Mouse (Mus musculus) MEL (cell line): Measurements from ENCODE around the gene Arid1b. TPM values are rescaled to one million over a fixed set of nuclear protein-coding genes. Genes with fewer than 3 reads are reported as not detected.

Source experiments
- DNase-seq: peaks from one replicate; pipeline ENCODE4 v3.0.0; 2011; ENCODE audit warnings: low read depth, low spot score
- H3K27ac ChIP-seq: 2 replicates; pipeline ENCODE4 v1.5.1; 2012; ENCODE audit warnings: low read depth, mild to moderate bottlenecking, control low read depth, low read length, moderate library complexity; ENCODE audit not compliant: control insufficient read depth
- H3K27me3 ChIP-seq, 2 experiments: fragments of 150-350 bp in 1 of 2; sonication (generic) in 1 of 2; 2 replicates each; pipeline ENCODE4 v1.6.1; 2012; ENCODE audit warnings: low read length in 2 of 2, mild to moderate bottlenecking in 2 of 2, improper control_type of control experiment in 1 of 2, moderate library complexity in 1 of 2; ENCODE audit not compliant: insufficient read depth in 2 of 2, control insufficient read depth in 1 of 2
- H3K36me3 ChIP-seq, 2 experiments: 2 replicates each; pipeline ENCODE4 v1.6.1; 2012 to 2014; ENCODE audit warnings: low read length in 2 of 2, improper control_type of control experiment in 1 of 2, inconsistent platforms in 1 of 2, mild to moderate bottlenecking in 1 of 2; ENCODE audit not compliant: insufficient read depth in 2 of 2, control insufficient read depth in 1 of 2
- H3K4me1 ChIP-seq, 2 experiments: fragments of 150-350 bp in 1 of 2; sonication (generic) in 1 of 2; 2 replicates each; pipeline ENCODE4 v1.6.1; 2012; ENCODE audit warnings: low read length in 2 of 2, improper control_type of control experiment in 1 of 2, mild to moderate bottlenecking in 1 of 2; ENCODE audit not compliant: insufficient read depth in 2 of 2, control insufficient read depth in 1 of 2
- H3K4me3 ChIP-seq, 2 experiments: fragments of 150-350 bp in 1 of 2; sonication (generic) in 1 of 2; 2 replicates each; pipeline ENCODE4 v1.5.1; 2012; ENCODE audit warnings: low read depth in 2 of 2, low read length in 2 of 2, mild to moderate bottlenecking in 2 of 2, moderate library complexity in 2 of 2, control low read depth in 1 of 2, improper control_type of control experiment in 1 of 2; ENCODE audit not compliant: control insufficient read depth in 1 of 2, insufficient read depth in 1 of 2
- H3K79me2 ChIP-seq: 2 replicates; pipeline ENCODE4 v1.6.1; 2012; ENCODE audit warnings: mild to moderate bottlenecking, low read length, moderate library complexity; ENCODE audit not compliant: control insufficient read depth, poor library complexity, insufficient read depth
- H3K9ac ChIP-seq: 2 replicates; pipeline ENCODE4 v1.6.1; 2012; ENCODE audit warnings: low read depth, mild to moderate bottlenecking, control low read depth, low read length, moderate library complexity; ENCODE audit not compliant: control insufficient read depth, poor library complexity, severe bottlenecking
- H3K9me3 ChIP-seq: fragments of 150-350 bp; sonication (generic); replicated peaks from 2 replicates; pipeline ENCODE4 v1.6.1; 2012; ENCODE audit warnings: mild to moderate bottlenecking, low read length, improper control_type of control experiment, moderate library complexity; ENCODE audit not compliant: insufficient read depth
- BHLHE40 ChIP-seq: IDR thresholded peaks from 2 replicates; pipeline ENCODE4 v1.6.1; 2012; ENCODE audit warnings: low read depth, mild to moderate bottlenecking, inconsistent platforms, low read length, improper control_type of control experiment, borderline replicate concordance
- CHD2 ChIP-seq: IDR thresholded peaks from 2 replicates; pipeline ENCODE4 v1.6.1; 2011; ENCODE audit warnings: low read length, improper control_type of control experiment
- EP300 ChIP-seq, 2 experiments: IDR thresholded peaks; 2 replicates each; pipeline ENCODE4 v1.6.1; 2011; ENCODE audit warnings: improper control_type of control experiment in 2 of 2, low read length in 2 of 2, low read depth in 1 of 2, mild to moderate bottlenecking in 1 of 2
- GABPA ChIP-seq: IDR thresholded peaks from 2 replicates; pipeline ENCODE4 v1.6.1; 2012; ENCODE audit warnings: low read depth, mild to moderate bottlenecking, inconsistent platforms, low read length, improper control_type of control experiment, moderate library complexity
- KAT2A ChIP-seq: conservative IDR thresholded peaks from 2 replicates; pipeline ENCODE4 v1.6.1; 2012; ENCODE audit warnings: low read depth, low read length, improper control_type of control experiment, inconsistent platforms
- MAX ChIP-seq: IDR thresholded peaks from 2 replicates; pipeline ENCODE4 v1.6.1; 2011; ENCODE audit warnings: low read length, improper control_type of control experiment
- MEF2A ChIP-seq: IDR thresholded peaks from 2 replicates; pipeline ENCODE4 v1.6.1; 2014; ENCODE audit warnings: low read depth, mild to moderate bottlenecking, inconsistent platforms, low read length, improper control_type of control experiment; ENCODE audit not compliant: poor library complexity, insufficient replicate concordance, severe bottlenecking; ENCODE audit errors: extremely low read depth
- MXI1 ChIP-seq: IDR thresholded peaks from 2 replicates; pipeline ENCODE4 v1.6.1; 2011; ENCODE audit warnings: mild to moderate bottlenecking, low read depth, low read length, improper control_type of control experiment
- MYC ChIP-seq: IDR thresholded peaks from 2 replicates; pipeline ENCODE4 v1.6.1; 2011; ENCODE audit warnings: low read depth, mild to moderate bottlenecking, low read length, improper control_type of control experiment, moderate library complexity
- NELFE ChIP-seq: IDR thresholded peaks from 2 replicates; pipeline ENCODE4 v1.6.1; 2011; ENCODE audit warnings: low read depth, low read length, improper control_type of control experiment
- POLR2AphosphoS2 ChIP-seq: IDR thresholded peaks from 2 replicates; pipeline ENCODE4 v1.6.1; 2011; ENCODE audit warnings: low read length, improper control_type of control experiment
- RAD21 ChIP-seq: IDR thresholded peaks from 2 replicates; pipeline ENCODE4 v1.6.1; 2011; ENCODE audit warnings: mild to moderate bottlenecking, low read depth, low read length, improper control_type of control experiment
- TAL1 ChIP-seq: IDR thresholded peaks from 2 replicates; pipeline ENCODE4 v1.6.1; 2012; ENCODE audit warnings: mild to moderate bottlenecking, inconsistent platforms, low read length, moderate library complexity, mixed read lengths
- USF2 ChIP-seq, 2 experiments: IDR thresholded peaks; 2 replicates each; pipeline ENCODE4 v1.6.1; 2011 to 2012; ENCODE audit warnings: improper control_type of control experiment in 2 of 2, low read length in 2 of 2, borderline replicate concordance in 1 of 2, inconsistent platforms in 1 of 2, low read depth in 1 of 2, mild to moderate bottlenecking in 1 of 2; ENCODE audit not compliant: insufficient read depth in 1 of 2
- ZC3H11A ChIP-seq: IDR thresholded peaks from 2 replicates; pipeline ENCODE4 v1.6.1; 2012; ENCODE audit warnings: low read depth, mild to moderate bottlenecking, inconsistent platforms, low read length, improper control_type of control experiment
- ZKSCAN1 ChIP-seq: IDR thresholded peaks from 2 replicates; pipeline ENCODE4 v1.6.1; 2012; ENCODE audit warnings: low read depth, mild to moderate bottlenecking, inconsistent platforms, low read length, improper control_type of control experiment, moderate library complexity
- ZMIZ1 ChIP-seq: IDR thresholded peaks from 2 replicates; pipeline ENCODE4 v1.6.1; 2012; ENCODE audit warnings: low read depth, mild to moderate bottlenecking, inconsistent platforms, low read length, improper control_type of control experiment, moderate library complexity
- ZNF384 ChIP-seq: IDR thresholded peaks from 2 replicates; pipeline ENCODE4 v1.6.1; 2012; ENCODE audit warnings: low read depth, mild to moderate bottlenecking, inconsistent platforms, low read length, improper control_type of control experiment
- polyA plus RNA-seq, 2 experiments: library from polyadenylated mRNA; stranded (reverse) in 1 of 2; unstranded in 1 of 2; fragments of >175 nt in 1 of 2; fragments of >200 nt in 1 of 2; gene quantifications; 2 replicates each; pipeline versions ENCODE4 v1.2.1 to v1.2.4; 2012; ENCODE audit warnings: low replicate concordance in 2 of 2, low read depth in 1 of 2; ENCODE audit not compliant: insufficient read length in 2 of 2, insufficient read depth in 1 of 2, missing spikeins in 1 of 2
- total RNA-seq: library from RNA; depleted of rRNA; stranded (reverse); fragments of 300-350 nt; gene quantifications from 2 replicates; pipeline ENCODE4 v1.2.3, GENCODE M21; 2012

Gene Arid1b
- total and polyA plus RNA-seq, 3 experiments = 13.4 to 17.4 TPM; not detected in 1

GRCm38 (mm10) chr17:5118171-5118570 lies 124.0 kb downstream of the Arid1b start:
- no peaks in the 10 kb centered on the region; a peak in 1 of 4 replicates for H3K36me3 ChIP-seq
- no peak for TF ChIP-seq TAL1
- no peak for TF ChIP-seq GABPA
- no peak for TF ChIP-seq NELFE
- TF ChIP-seq EP300 (IDR thresholded peaks at IDR 0.05; ENCODE audit: low read depth in 1 of 2, low read length in 2 of 2) = no peak
- TF ChIP-seq MYC = no peak
- TF ChIP-seq ZNF384 = no peak
- no peak for TF ChIP-seq CHD2
- TF ChIP-seq MAX = no peak
- TF ChIP-seq MEF2A = no peak
- no peak for TF ChIP-seq ZKSCAN1
- no peak overlapping the region for H3K4me3 ChIP-seq
- no peaks in the 10 kb centered on the region for H3K27me3 ChIP-seq
- no peak overlapping the region for H3K9ac ChIP-seq
- no peaks in the 10 kb centered on the region for H3K4me1 ChIP-seq
- DNase-seq = no peak
- 0 out of 2 replicates have a peak, but pooled peaks cover 2% of the 10 kb centered on the region for H3K79me2 ChIP-seq
- H3K9me3 ChIP-seq = no peaks in the 10 kb centered on the region
- H3K27ac ChIP-seq = no peak overlapping the region

GRCm38 (mm10) chr17:5124643-5125042 lies 130.5 kb downstream of the Arid1b start:
- Histone ChIP-seq H3K27ac (no peak overlapping the region), H3K79me2 (peaks cover 3% of the 10 kb centered on the region; the same call in 1 of the 2 replicates), H3K4me1 (no peaks in the 10 kb centered on the region), H3K4me3 (no peak overlapping the region), H3K27me3 (no peaks in the 10 kb centered on the region), H3K36me3 (no peaks in the 10 kb centered on the region; a peak in 1 of 4 replicates), H3K9ac (no peak overlapping the region), H3K9me3 (no peaks in the 10 kb centered on the region)
- DNase-seq = no peak
- TF ChIP-seq MEF2A (no peak), KAT2A (no peak), GABPA (no peak), ZMIZ1 (no peak), RAD21 (no peak), ZC3H11A (no peak), USF2 (IDR thresholded peaks at IDR 0.05; ENCODE audit: borderline replicate concordance in 1 of 2, insufficient read depth in 1 of 2, low read depth in 1 of 2, low read length in 2 of 2) (no peak), ZNF384 (no peak), MYC (no peak), MXI1 (no peak), NELFE (no peak), POLR2AphosphoS2 (no peak), CHD2 (no peak), BHLHE40 (no peak), MAX (no peak)
